Mouse (Mus musculus) layer of hippocampus, postnatal 10 days (tissue): ENCODE data around the gene Pigb. TPM values are rescaled to one million over a fixed set of nuclear protein-coding genes. Genes with fewer than 3 reads are reported as not detected.

Source experiments
- DNase-seq, 2 experiments: peaks; one replicate each; pipeline ENCODE4 v3.0.0; 2021; ENCODE audit warnings: low spot score in 2 of 2
- total RNA-seq, 2 experiments: library from RNA; stranded (reverse); gene quantifications; 2 replicates each; pipeline ENCODE4 v1.2.3; 2021

Pigb gene
- total RNA-seq, 2 experiments from 2014 or later: 14.9 to 16.4 TPM

GRCm38 (mm10) chr9:73047906-73048305 is 7.7 kb upstream of the Pigb start:
- DNase-seq: no peak

GRCm38 (mm10) chr9:73045711-73046110 is 5.5 kb upstream of the Pigb start:
- no peak for DNase-seq

- DNase-seq: no peak
Measured at GRCm38 (mm10) chr9:73045204-73045603, 5.0 kb upstream of the Pigb start.

- DNase-seq: peak; percentile 83 to 89
Measured at GRCm38 (mm10) chr9:73044146-73045079, 4.2 kb upstream of the Pigb start, which contains the start of gene Rab27a. Rab27a (plus strand) TSS chr9:73044854.

- peak; percentile 86 to 93 for DNase-seq
Measured at GRCm38 (mm10) chr9:73039222-73039945, 794 bp downstream of the Pigb start.

- no peak for DNase-seq
Measured at GRCm38 (mm10) chr9:73033406-73033805, 6.8 kb downstream of the Pigb start.

GRCm38 (mm10) chr9:73031421-73031820 is 8.8 kb downstream of the Pigb start:
- DNase-seq: no peak

- no peak for DNase-seq
Measured at GRCm38 (mm10) chr9:73030443-73030842, 9.7 kb downstream of the Pigb start.

- DNase-seq: peak; percentile 39 to 48
Measured at GRCm38 (mm10) chr9:73025818-73026636, 14.2 kb downstream of the Pigb start.

GRCm38 (mm10) chr9:73020566-73021097 is 19.5 kb downstream of the Pigb start:
- DNase-seq: no peak

- DNase-seq: no peak
Measured at GRCm38 (mm10) chr9:73019841-73020240, 20.3 kb downstream of the Pigb start.

GRCm38 (mm10) chr9:73014724-73015123 is 25.5 kb downstream of the Pigb start:
- DNase-seq: peak; percentile 16 to 27

- no peak for DNase-seq
Measured at GRCm38 (mm10) chr9:73012629-73013028, 27.5 kb downstream of the Pigb start.

GRCm38 (mm10) chr9:73008384-73008783 is 31.8 kb downstream of the Pigb start:
- DNase-seq: no peak

- no peak for DNase-seq
Measured at GRCm38 (mm10) chr9:73006175-73006574, 34.0 kb downstream of the Pigb start.

- no peak for DNase-seq
Measured at GRCm38 (mm10) chr9:73005106-73005505, 35.1 kb downstream of the Pigb start.

- no peak for DNase-seq
Measured at GRCm38 (mm10) chr9:73004076-73004475, 36.1 kb downstream of the Pigb start.

- DNase-seq: peak in 1 of 2 experiments; percentile 33
Measured at GRCm38 (mm10) chr9:73002177-73002576, 38.0 kb downstream of the Pigb start.

- no peak for DNase-seq
Measured at GRCm38 (mm10) chr9:73001314-73002011, 38.7 kb downstream of the Pigb start.

- DNase-seq: no peak
Measured at GRCm38 (mm10) chr9:73000487-73000886, 39.7 kb downstream of the Pigb start.
